Mouse (Mus musculus) stomach, embryonic 15.5 days (tissue): Measurements from ENCODE around the gene Olfr159. TPM values are rescaled to one million over a fixed set of nuclear protein-coding genes. Genes with fewer than 3 reads are reported as not detected.
A peak's percentile ranks its signal among the peaks of the same experiment; 100 is the strongest.

Source experiments
- ATAC-seq: fragments of 200-750 bp; cut with Nextera tagmentation; 2 replicates; pipeline ENCODE4 v1.8.0; 2017; ENCODE audit warnings: low read depth, moderate number of reproducible peaks, moderate TSS enrichment; ENCODE audit not compliant: insufficient read depth, low FRiP score
- H3K27ac ChIP-seq: fragments of 300-500 bp; sonication (generic); 2 replicates; pipeline ENCODE4 v1.5.1; 2015; ENCODE audit warnings: mild to moderate bottlenecking, inconsistent platforms
- H3K27me3 ChIP-seq: fragments of 300-500 bp; sonication (generic); replicated peaks from 2 replicates; pipeline ENCODE4 v1.6.1; 2015; ENCODE audit warnings: inconsistent platforms
- H3K36me3 ChIP-seq: fragments of 300-500 bp; sonication (generic); 2 replicates; pipeline ENCODE4 v1.6.1; 2015; ENCODE audit warnings: inconsistent platforms
- H3K4me1 ChIP-seq: fragments of 300-500 bp; sonication (generic); 2 replicates; pipeline ENCODE4 v1.6.1; 2015; ENCODE audit warnings: inconsistent platforms
- H3K4me2 ChIP-seq: fragments of 300-500 bp; sonication (generic); 2 replicates; pipeline ENCODE4 v1.6.1; 2015; ENCODE audit warnings: mild to moderate bottlenecking, inconsistent platforms
- H3K4me3 ChIP-seq: fragments of 300-500 bp; sonication (generic); replicated peaks from 2 replicates; pipeline ENCODE4 v1.5.1; 2015; ENCODE audit warnings: inconsistent platforms
- H3K9ac ChIP-seq: fragments of 300-500 bp; sonication (generic); 2 replicates; pipeline ENCODE4 v1.6.1; 2015; ENCODE audit warnings: inconsistent platforms
- H3K9me3 ChIP-seq: fragments of 300-500 bp; sonication (generic); 2 replicates; pipeline ENCODE4 v1.6.1; 2016; ENCODE audit warnings: inconsistent platforms
- WGBS: fragments of 180-500 bp; shearing (Covaris S2); methylation state at CpG from one replicate; pipeline ENCODE4 v1.1.7; 2015; 5-methylcytosine and 5-hydroxymethylcytosine counted together
- polyA plus RNA-seq: library from polyadenylated mRNA; unstranded; fragments of >200 nt; fragmentation: Nextera tagmentation; extraction: Ambion mirVana; gene quantifications from 2 replicates; pipeline ENCODE4 v1.2.1, GENCODE M21; 2015

Olfr159 gene
- polyA plus RNA-seq, 1 experiment from 2014 or later: not detected

- no peaks in the 10 kb centered on the region for H3K36me3 ChIP-seq
- WGBS: 10% methylated on average over 5 of the region's 5 CpGs
- H3K27ac ChIP-seq: peak overlapping the region; percentile 87
- peak; percentile 54; the same call in 1 of the 2 replicates for ATAC-seq
- H3K4me3 ChIP-seq: no peak overlapping the region
- H3K27me3 ChIP-seq: no peaks in the 10 kb centered on the region
- no peaks in the 10 kb centered on the region for H3K9me3 ChIP-seq
- peaks cover 48% of the 10 kb centered on the region for H3K4me1 ChIP-seq
- H3K9ac ChIP-seq: no peak overlapping the region
- H3K4me2 ChIP-seq: no peak overlapping the region
These were observed 42.2 kb downstream of the Olfr159 start for GRCm38 (mm10) chr4:43728576-43728954.

- H3K4me3 ChIP-seq: no peak overlapping the region
- H3K27ac ChIP-seq: peak overlapping the region; percentile 87
- H3K9ac ChIP-seq: no peak overlapping the region
- peaks cover 48% of the 10 kb centered on the region for H3K4me1 ChIP-seq
- no peak for ATAC-seq
- no peaks in the 10 kb centered on the region for H3K36me3 ChIP-seq
- WGBS: 66% methylated on average over 7 of the region's 7 CpGs
- H3K27me3 ChIP-seq: no peaks in the 10 kb centered on the region
- no peak overlapping the region for H3K4me2 ChIP-seq
- no peaks in the 10 kb centered on the region for H3K9me3 ChIP-seq
These were observed 42.9 kb downstream of the Olfr159 start for GRCm38 (mm10) chr4:43727718-43728575.

- H3K4me1 ChIP-seq: peaks cover 48% of the 10 kb centered on the region
- no peak within 1 kb of the TSS for H3K4me3 ChIP-seq
- no peak within 1 kb of the TSS for H3K4me2 ChIP-seq
- no peaks in the 10 kb centered on the region for H3K9me3 ChIP-seq
- ATAC-seq: peak; percentile 87
- H3K9ac ChIP-seq: no peak within 1 kb of the TSS
- peak within 1 kb of the TSS; percentile 87 for H3K27ac ChIP-seq
- no peaks in the 10 kb centered on the region for H3K36me3 ChIP-seq
- H3K27me3 ChIP-seq: no peaks in the 10 kb centered on the region
- 18% methylated on average over 3 of the region's 3 CpGs for WGBS
These were observed 43.8 kb downstream of the Olfr159 start, which contains the start of gene Hrct1 for GRCm38 (mm10) chr4:43726995-43727394. Gene Hrct1, plus strand, starts transcription at chr4:43727188.

- H3K27me3 ChIP-seq: no peaks in the 10 kb centered on the region
- H3K9me3 ChIP-seq: no peaks in the 10 kb centered on the region
- WGBS: 45% methylated on average over 12 of the region's 12 CpGs
- no peak for ATAC-seq
- H3K9ac ChIP-seq: no peak overlapping the region
- H3K27ac ChIP-seq: peak overlapping the region; percentile 44; the same call in 1 of the 2 replicates
- no peak overlapping the region for H3K4me2 ChIP-seq
- no peak overlapping the region for H3K4me3 ChIP-seq
- H3K4me1 ChIP-seq: peaks cover 48% of the 10 kb centered on the region
- no peaks in the 10 kb centered on the region for H3K36me3 ChIP-seq
These were observed 44.4 kb downstream of the Olfr159 start for GRCm38 (mm10) chr4:43726228-43726993.

- H3K4me2 ChIP-seq: no peak overlapping the region
- no peak overlapping the region for H3K27ac ChIP-seq
- no peak for ATAC-seq
- H3K4me1 ChIP-seq: peaks cover 38% of the 10 kb centered on the region
- H3K4me3 ChIP-seq: no peak overlapping the region
- H3K36me3 ChIP-seq: no peaks in the 10 kb centered on the region
- no peak overlapping the region for H3K9ac ChIP-seq
- H3K9me3 ChIP-seq: no peaks in the 10 kb centered on the region
- 37% methylated on average over 1 of the region's 1 CpGs for WGBS
- no peaks in the 10 kb centered on the region for H3K27me3 ChIP-seq
These were observed 46.0 kb downstream of the Olfr159 start for GRCm38 (mm10) chr4:43724764-43725163.

- Histone ChIP-seq H3K4me1 (peaks cover 13% of the 10 kb centered on the region), H3K27me3 (no peaks in the 10 kb centered on the region), H3K9ac (no peak overlapping the region), H3K4me3 (no peak overlapping the region), H3K9me3 (no peaks in the 10 kb centered on the region), H3K27ac (no peak overlapping the region), H3K36me3 (no peaks in the 10 kb centered on the region), H3K4me2 (no peak overlapping the region)
- no peak for ATAC-seq
- WGBS: 81% methylated on average over 4 of the region's 4 CpGs
These were observed 48.6 kb downstream of the Olfr159 start for GRCm38 (mm10) chr4:43722191-43722590.

- ATAC-seq: no peak
- H3K4me2 ChIP-seq: no peak overlapping the region
- no peaks in the 10 kb centered on the region for H3K9me3 ChIP-seq
- H3K36me3 ChIP-seq: no peaks in the 10 kb centered on the region
- H3K4me3 ChIP-seq: no peak overlapping the region
- H3K4me1 ChIP-seq: no peaks in the 10 kb centered on the region
- no peaks in the 10 kb centered on the region for H3K27me3 ChIP-seq
- 0 out of 2 replicates have a peak overlapping the region, but pooled peaks have one; percentile 59 for H3K27ac ChIP-seq
- no peak overlapping the region for H3K9ac ChIP-seq
- 39% methylated on average over 14 of the region's 16 CpGs for WGBS
These were observed 50.1 kb downstream of the Olfr159 start for GRCm38 (mm10) chr4:43720491-43721228.

Other genes with a start within 250 kb of the Olfr159 start
- gene Tpm2, start 247.2 kb downstream of the Olfr159 start, polyA plus RNA-seq: 795 and 837 TPM in 2 replicates
- 69.4 and 70.8 TPM in 2 replicates for gene Creb3, start 208.7 kb downstream of the Olfr159 start, polyA plus RNA-seq
- gene Tln1, start 208.3 kb downstream of the Olfr159 start, polyA plus RNA-seq: 76.9 and 81.1 TPM in 2 replicates
- gene Rgp1, start 192.3 kb downstream of the Olfr159 start, polyA plus RNA-seq: 24.5 and 30.8 TPM in 2 replicates
- 15.6 and 16.1 TPM in 2 replicates for gene Gba2, start 192.1 kb downstream of the Olfr159 start, polyA plus RNA-seq
- gene Msmp, start 186.5 kb downstream of the Olfr159 start, polyA plus RNA-seq: 0.85 and 1.8 TPM in 2 replicates
- 9.3 TPM in 2 replicates for gene Npr2, start 139.1 kb downstream of the Olfr159 start, polyA plus RNA-seq
- gene Spag8, start 117.4 kb downstream of the Olfr159 start, polyA plus RNA-seq: 0.80 and 1.0 TPM in 2 replicates
- 108 and 116 TPM in 2 replicates for gene Hint2, start 114.5 kb downstream of the Olfr159 start, polyA plus RNA-seq
- gene Tmem8b, start 102.0 kb downstream of the Olfr159 start, polyA plus RNA-seq: 4.0 and 4.6 TPM in 2 replicates
- 2.5 and 4.1 TPM in 2 replicates for gene Fam221b, start 101.9 kb downstream of the Olfr159 start, polyA plus RNA-seq
- not detected in 2 replicates for gene Olfr70, start 70.2 kb downstream of the Olfr159 start, polyA plus RNA-seq
- gene Olfr71, start 60.8 kb downstream of the Olfr159 start, polyA plus RNA-seq: not detected in 2 replicates
- gene Hrct1, start 43.8 kb downstream of the Olfr159 start, polyA plus RNA-seq: 0.67 and 0.87 TPM in 2 replicates
- 0.09 and 0.18 TPM in 2 replicates for gene Spaar, start 41.0 kb downstream of the Olfr159 start, polyA plus RNA-seq
- gene Olfr156, start 52.9 kb upstream of the Olfr159 start, polyA plus RNA-seq: not detected in 2 replicates
- gene Olfr157, start 69.2 kb upstream of the Olfr159 start, polyA plus RNA-seq: not detected in 2 replicates
- not detected in 2 replicates for gene Olfr155, start 80.6 kb upstream of the Olfr159 start, polyA plus RNA-seq
- 21.8 and 22.4 TPM in 2 replicates for gene Reck, start 104.5 kb upstream of the Olfr159 start, polyA plus RNA-seq
- 95.8 and 106 TPM in 2 replicates for gene Glipr2, start 186.4 kb upstream of the Olfr159 start, polyA plus RNA-seq
- not detected in 2 replicates for gene Ccin, start 212.5 kb upstream of the Olfr159 start, polyA plus RNA-seq
- 248 and 262 TPM in 2 replicates for gene Clta, start 233.4 kb upstream of the Olfr159 start, polyA plus RNA-seq